Mouse (Mus musculus): ENCODE results near the gene Saxo1. TPM values are rescaled to one million over a fixed set of nuclear protein-coding genes. Genes with fewer than 3 reads are reported as not detected.

Saxo1 gene
- polyA plus RNA-seq, 1 experiment = not detected

DNA sequence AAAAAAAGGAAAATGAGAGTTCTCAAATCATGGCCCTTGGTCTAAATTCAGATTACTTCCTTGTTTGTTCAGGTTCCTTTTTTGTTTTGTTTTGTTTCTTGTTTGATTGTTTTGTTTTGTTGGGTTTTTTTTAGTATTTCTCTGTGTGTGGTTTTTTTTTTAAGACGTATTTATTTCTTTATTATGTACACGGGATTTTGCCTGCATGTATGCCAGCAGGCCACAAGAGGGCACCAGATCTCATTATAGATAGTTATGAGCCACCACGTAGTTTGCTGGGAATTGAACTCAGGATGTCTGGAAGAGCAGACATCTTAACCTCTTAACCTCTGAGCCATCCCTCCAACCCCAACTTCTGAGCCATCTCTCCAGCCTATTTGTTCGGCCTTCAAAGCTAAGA, 20.2 kb downstream of the Saxo1 start:
- TF ChIP-seq CTCF (IDR thresholded peaks at IDR 0.05; ENCODE audit: low read depth, low read length) (no peak), EP300 (IDR thresholded peaks at IDR 0.05; ENCODE audit: insufficient read depth, low read depth, low read length) (no peak), POLR2A (IDR thresholded peaks at IDR 0.05; ENCODE audit: insufficient read depth, low read length) (no peak)
- Histone ChIP-seq H3K4me1 (ENCODE audit: control insufficient read depth, insufficient read depth, low read length) (peaks cover 2% of the 10 kb centered on the region), H3K9me3 (replicated peaks; ENCODE audit: control insufficient read depth, insufficient read depth, low read length, poor library complexity, severe bottlenecking) (no peaks in the 10 kb centered on the region), H3K27ac (ENCODE audit: insufficient read depth, low read length) (no peak overlapping the region), H3K36me3 (ENCODE audit: control insufficient read depth, insufficient read depth, low read length, poor library complexity, severe bottlenecking) (no peaks in the 10 kb centered on the region), H3K27me3 (ENCODE audit: control insufficient read depth, insufficient read depth, low read length, poor library complexity, severe bottlenecking) (no peaks in the 10 kb centered on the region), H3K4me3 (ENCODE audit: low read depth, low read length) (no peak overlapping the region), H3K9ac (ENCODE audit: low read depth, poor library complexity, severe bottlenecking) (no peak overlapping the region)

DNA sequence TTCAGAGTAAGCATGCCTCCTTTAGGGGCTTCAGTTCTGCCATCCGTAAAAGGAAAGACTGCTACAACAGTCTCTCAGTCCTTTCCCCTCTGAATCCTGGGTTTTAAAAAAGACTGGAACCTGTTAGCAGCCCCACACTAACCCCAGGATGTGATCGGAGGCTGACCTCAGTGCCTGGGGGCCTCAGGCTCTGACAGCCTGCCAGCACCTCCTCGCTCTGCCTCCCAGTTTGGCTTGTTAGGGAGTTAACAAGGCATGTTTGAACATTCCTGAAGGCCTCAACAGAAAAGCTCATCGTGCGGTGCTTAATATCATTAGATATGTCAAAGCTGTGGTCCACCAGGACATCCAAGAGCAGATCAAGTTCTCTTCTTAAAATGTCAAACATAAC, 24.0 kb downstream of the Saxo1 start:
- no peak for TF ChIP-seq POLR2A (IDR thresholded peaks at IDR 0.05; ENCODE audit: insufficient read depth, low read length)
- TF ChIP-seq CTCF (IDR thresholded peaks at IDR 0.05; ENCODE audit: low read depth, low read length) = no peak
- Histone ChIP-seq H3K9me3 (replicated peaks; ENCODE audit: control insufficient read depth, insufficient read depth, low read length, poor library complexity, severe bottlenecking) (no peaks in the 10 kb centered on the region), H3K9ac (ENCODE audit: low read depth, poor library complexity, severe bottlenecking) (no peak overlapping the region), H3K4me3 (ENCODE audit: low read depth, low read length) (no peak overlapping the region), H3K27ac (ENCODE audit: insufficient read depth, low read length) (no peak overlapping the region), H3K36me3 (ENCODE audit: control insufficient read depth, insufficient read depth, low read length, poor library complexity, severe bottlenecking) (no peaks in the 10 kb centered on the region), H3K27me3 (ENCODE audit: control insufficient read depth, insufficient read depth, low read length, poor library complexity, severe bottlenecking) (no peaks in the 10 kb centered on the region), H3K4me1 (ENCODE audit: control insufficient read depth, insufficient read depth, low read length) (no peaks in the 10 kb centered on the region)

DNA sequence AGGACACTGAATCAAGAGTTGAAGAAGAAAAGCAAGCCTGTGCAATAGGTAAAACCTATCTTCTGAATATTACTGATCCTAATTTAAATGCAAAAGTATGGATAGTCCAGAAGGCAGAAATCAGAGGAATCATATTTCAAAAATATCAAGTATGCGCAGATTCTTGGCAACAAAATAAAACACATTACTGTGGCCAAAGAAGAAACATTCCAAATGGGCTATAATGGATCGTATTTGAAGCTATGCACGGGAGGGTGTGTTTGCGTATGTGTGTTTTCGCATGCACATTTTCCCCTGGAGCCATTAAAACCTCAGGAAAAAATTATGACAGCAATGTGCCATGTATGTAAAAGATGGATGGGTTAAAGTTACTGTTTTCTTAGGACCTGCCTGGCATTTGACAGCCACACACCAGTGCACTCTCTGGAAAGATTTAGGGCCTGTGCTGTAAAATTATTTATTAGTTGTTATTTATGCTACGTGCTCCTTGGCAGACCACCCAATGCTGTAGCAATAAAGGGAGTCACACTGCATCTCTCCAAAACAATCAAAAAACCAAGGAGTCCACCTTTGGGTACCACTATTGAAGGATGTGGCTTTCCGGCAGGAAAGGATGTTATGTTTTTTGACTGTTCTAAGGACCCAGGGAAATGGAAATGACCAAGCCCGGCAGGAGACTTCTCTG, 24.6 kb downstream of the Saxo1 start:
- H3K9me3 ChIP-seq (replicated peaks; ENCODE audit: control insufficient read depth, insufficient read depth, low read length, poor library complexity, severe bottlenecking) = no peaks in the 10 kb centered on the region
- no peaks in the 10 kb centered on the region for H3K36me3 ChIP-seq (ENCODE audit: control insufficient read depth, insufficient read depth, low read length, poor library complexity, severe bottlenecking)
- TF ChIP-seq EP300 (IDR thresholded peaks at IDR 0.05; ENCODE audit: insufficient read depth, low read depth, low read length) (no peak), POLR2A (IDR thresholded peaks at IDR 0.05; ENCODE audit: insufficient read depth, low read length) (no peak), CTCF (IDR thresholded peaks at IDR 0.05; ENCODE audit: low read depth, low read length) (no peak)
- H3K4me1 ChIP-seq (ENCODE audit: control insufficient read depth, insufficient read depth, low read length) = no peaks in the 10 kb centered on the region
- H3K27me3 ChIP-seq (ENCODE audit: control insufficient read depth, insufficient read depth, low read length, poor library complexity, severe bottlenecking) = no peaks in the 10 kb centered on the region
- H3K9ac ChIP-seq (ENCODE audit: low read depth, poor library complexity, severe bottlenecking) = no peak overlapping the region
- no peak overlapping the region for H3K27ac ChIP-seq (ENCODE audit: insufficient read depth, low read length)
- H3K4me3 ChIP-seq (ENCODE audit: low read depth, low read length) = no peak overlapping the region

DNA sequence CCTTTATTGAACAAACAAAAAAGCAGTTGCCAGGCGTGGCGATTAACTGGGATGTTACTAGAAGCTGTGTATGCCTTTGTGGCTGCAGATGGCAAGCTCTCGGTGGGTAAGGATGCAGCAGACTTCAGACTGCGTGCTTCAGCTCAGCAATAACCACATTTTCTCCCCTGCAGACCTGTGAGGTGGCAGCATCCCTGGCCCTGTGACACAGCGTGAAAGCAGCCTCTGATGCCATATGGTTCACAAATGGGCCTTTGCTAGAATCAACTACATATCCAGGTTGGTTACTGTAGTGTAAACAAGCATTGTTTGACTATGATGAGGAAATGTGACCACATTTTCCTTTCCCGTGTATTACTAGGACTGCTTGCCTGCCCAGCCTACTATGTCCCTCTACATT, 29.0 kb downstream of the Saxo1 start:
- Histone ChIP-seq H3K27ac (ENCODE audit: insufficient read depth, low read length) (no peak overlapping the region), H3K9me3 (replicated peaks; ENCODE audit: control insufficient read depth, insufficient read depth, low read length, poor library complexity, severe bottlenecking) (no peaks in the 10 kb centered on the region), H3K36me3 (ENCODE audit: control insufficient read depth, insufficient read depth, low read length, poor library complexity, severe bottlenecking) (no peaks in the 10 kb centered on the region), H3K4me1 (ENCODE audit: control insufficient read depth, insufficient read depth, low read length) (no peaks in the 10 kb centered on the region), H3K9ac (ENCODE audit: low read depth, poor library complexity, severe bottlenecking) (no peak overlapping the region), H3K27me3 (ENCODE audit: control insufficient read depth, insufficient read depth, low read length, poor library complexity, severe bottlenecking) (no peaks in the 10 kb centered on the region), H3K4me3 (ENCODE audit: low read depth, low read length) (no peak overlapping the region)
- TF ChIP-seq EP300 (IDR thresholded peaks at IDR 0.05; ENCODE audit: insufficient read depth, low read depth, low read length) (no peak), POLR2A (IDR thresholded peaks at IDR 0.05; ENCODE audit: insufficient read depth, low read length) (no peak), CTCF (IDR thresholded peaks at IDR 0.05; ENCODE audit: low read depth, low read length) (no peak)

DNA sequence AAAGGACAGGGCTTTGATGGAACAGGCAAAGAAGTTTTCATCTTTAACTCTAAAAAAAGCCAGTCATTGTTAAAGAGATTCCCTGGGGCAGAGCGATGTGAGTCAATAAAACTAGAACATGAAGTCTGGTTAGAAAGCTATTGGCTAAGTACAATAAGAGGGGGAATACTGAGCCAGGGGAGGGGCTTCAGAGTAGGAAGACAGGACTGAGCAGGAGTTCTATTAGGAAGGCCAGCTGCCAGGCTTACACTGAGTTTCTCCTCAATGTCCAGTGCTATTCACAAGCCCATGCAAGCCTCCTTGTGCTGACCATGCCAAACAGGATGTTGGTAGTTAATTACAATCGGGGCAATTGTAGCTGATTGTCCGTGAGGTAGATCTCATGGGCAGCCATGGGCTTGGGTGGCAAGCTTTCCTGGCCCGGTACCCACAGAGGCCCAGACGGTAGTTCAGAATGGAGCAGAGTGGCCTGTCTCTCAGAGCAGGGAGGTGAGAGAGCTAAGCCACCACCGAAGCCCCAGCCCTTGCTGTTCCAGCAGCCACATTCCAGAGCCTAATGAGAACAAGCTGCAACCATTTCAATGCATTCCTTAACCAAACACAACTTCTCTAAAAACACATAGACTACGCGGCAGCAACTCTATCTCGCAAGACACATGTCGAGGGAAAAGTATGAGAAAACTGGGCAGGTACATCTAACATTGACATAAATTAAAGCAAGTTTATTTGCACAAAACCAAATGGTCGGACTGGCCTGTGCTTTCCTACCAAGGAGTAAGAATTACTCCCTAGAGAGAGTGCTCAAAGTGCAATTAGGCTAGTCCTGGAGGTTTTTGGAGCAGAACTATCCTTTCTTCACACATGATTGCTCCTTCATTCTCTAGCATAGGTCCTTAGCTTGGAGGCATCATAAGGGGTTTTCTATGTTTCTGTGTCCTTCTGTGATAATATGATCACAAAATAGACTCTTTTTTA, 30.7 kb downstream of the Saxo1 start:
- H3K4me3 ChIP-seq (ENCODE audit: low read depth, low read length) = no peak overlapping the region
- no peak overlapping the region for H3K27ac ChIP-seq (ENCODE audit: insufficient read depth, low read length)

DNA sequence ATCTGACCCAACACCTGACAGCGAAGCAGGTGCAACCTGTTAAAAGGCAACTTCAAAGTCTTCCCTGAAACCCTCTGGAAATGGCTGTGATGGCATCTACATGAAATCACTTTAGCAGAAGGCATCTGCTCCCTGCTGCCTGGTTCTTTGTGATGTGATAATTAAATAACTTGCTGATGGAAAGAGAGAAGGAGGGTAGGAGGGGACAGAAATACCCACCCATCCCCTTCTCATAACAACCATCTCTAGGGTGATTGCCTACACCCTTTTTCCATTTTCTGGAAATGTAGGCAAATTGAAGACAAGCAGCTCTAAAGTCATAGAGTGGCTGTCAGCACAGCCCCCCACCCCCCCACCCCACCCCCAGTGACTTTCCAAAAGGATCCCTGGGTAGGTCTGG, 33.6 kb downstream of the Saxo1 start:
- Histone ChIP-seq H3K9me3 (replicated peaks; ENCODE audit: control insufficient read depth, insufficient read depth, low read length, poor library complexity, severe bottlenecking) (no peaks in the 10 kb centered on the region), H3K9ac (ENCODE audit: low read depth, poor library complexity, severe bottlenecking) (no peak overlapping the region), H3K4me1 (ENCODE audit: control insufficient read depth, insufficient read depth, low read length) (no peaks in the 10 kb centered on the region), H3K36me3 (ENCODE audit: control insufficient read depth, insufficient read depth, low read length, poor library complexity, severe bottlenecking) (no peaks in the 10 kb centered on the region), H3K27ac (ENCODE audit: insufficient read depth, low read length) (no peak overlapping the region), H3K27me3 (ENCODE audit: control insufficient read depth, insufficient read depth, low read length, poor library complexity, severe bottlenecking) (no peaks in the 10 kb centered on the region), H3K4me3 (ENCODE audit: low read depth, low read length) (no peak overlapping the region)
- no peak for TF ChIP-seq POLR2A (IDR thresholded peaks at IDR 0.05; ENCODE audit: insufficient read depth, low read length)
- TF ChIP-seq EP300 (IDR thresholded peaks at IDR 0.05; ENCODE audit: insufficient read depth, low read depth, low read length) = no peak
- no peak for TF ChIP-seq CTCF (IDR thresholded peaks at IDR 0.05; ENCODE audit: low read depth, low read length)

More for the DNA sequence above, 30.7 kb downstream of the Saxo1 start:
- H3K9me3 ChIP-seq (replicated peaks; ENCODE audit: control insufficient read depth, insufficient read depth, low read length, poor library complexity, severe bottlenecking) = no peaks in the 10 kb centered on the region
- H3K4me1 ChIP-seq (ENCODE audit: control insufficient read depth, insufficient read depth, low read length) = no peaks in the 10 kb centered on the region
- no peak overlapping the region for H3K9ac ChIP-seq (ENCODE audit: low read depth, poor library complexity, severe bottlenecking)
- H3K27me3 ChIP-seq (ENCODE audit: control insufficient read depth, insufficient read depth, low read length, poor library complexity, severe bottlenecking) = no peaks in the 10 kb centered on the region
- H3K36me3 ChIP-seq (ENCODE audit: control insufficient read depth, insufficient read depth, low read length, poor library complexity, severe bottlenecking) = no peaks in the 10 kb centered on the region
- no peak for TF ChIP-seq EP300 (IDR thresholded peaks at IDR 0.05; ENCODE audit: insufficient read depth, low read depth, low read length)
- no peak for TF ChIP-seq POLR2A (IDR thresholded peaks at IDR 0.05; ENCODE audit: insufficient read depth, low read length)
- no peak for TF ChIP-seq CTCF (IDR thresholded peaks at IDR 0.05; ENCODE audit: low read depth, low read length)

All from ES-Bruce4 (cell line).